Mouse (Mus musculus) stomach, postnatal 0 days (tissue): ENCODE measurements around the gene Mtr.

Experiments used
- CTCF ChIP-seq: IDR thresholded peaks from 2 replicates; pipeline ENCODE4 v1.5.1; 2016; ENCODE audit warnings: antibody characterized with exemption, low read depth, mild to moderate bottlenecking, moderate library complexity
- EP300 ChIP-seq: optimal IDR thresholded peaks from 2 replicates; pipeline ENCODE3; 2016; ENCODE audit warnings: antibody characterized with exemption

- TF ChIP-seq CTCF: no peak
- no peak for TF ChIP-seq EP300
These were observed 62.8 kb downstream of the Mtr start for GRCm38 (mm10) chr13:12194942-12195662.
